Mouse (Mus musculus) brain, adult 2 months (tissue): ENCODE measurements at regions not wholly inside any gene's neighbourhood (a gene's known extent, or its start where the extent isn't known, plus 50 kb on each side); places are given as distances from the start of the nearest gene placed in this dataset.

Experiments
- DNase-seq: peaks from one replicate; pipeline ENCODE4 v3.0.0; 2011; ENCODE audit warnings: low read depth, low spot score

DNA sequence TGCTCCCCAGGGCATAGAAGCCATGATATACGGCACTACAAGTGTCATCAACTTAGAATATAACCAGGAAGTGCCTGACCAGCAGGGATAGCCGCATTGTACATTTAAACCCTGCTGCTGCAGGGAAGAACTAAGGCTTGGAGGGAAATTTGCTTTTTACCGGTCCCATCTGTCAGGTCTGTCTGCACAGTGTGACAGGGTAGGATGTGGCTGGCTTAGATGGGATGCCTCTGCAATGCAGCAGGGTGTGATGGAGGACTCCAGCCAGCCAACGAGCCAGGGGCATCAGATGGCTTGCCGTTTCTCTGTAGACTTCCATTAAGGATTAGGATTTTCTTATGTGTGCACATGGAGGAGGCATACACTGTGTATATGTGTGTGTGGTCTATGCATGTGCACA is 426.2 kb upstream of the Auts2 start:
- peak; percentile 89 for DNase-seq

DNA sequence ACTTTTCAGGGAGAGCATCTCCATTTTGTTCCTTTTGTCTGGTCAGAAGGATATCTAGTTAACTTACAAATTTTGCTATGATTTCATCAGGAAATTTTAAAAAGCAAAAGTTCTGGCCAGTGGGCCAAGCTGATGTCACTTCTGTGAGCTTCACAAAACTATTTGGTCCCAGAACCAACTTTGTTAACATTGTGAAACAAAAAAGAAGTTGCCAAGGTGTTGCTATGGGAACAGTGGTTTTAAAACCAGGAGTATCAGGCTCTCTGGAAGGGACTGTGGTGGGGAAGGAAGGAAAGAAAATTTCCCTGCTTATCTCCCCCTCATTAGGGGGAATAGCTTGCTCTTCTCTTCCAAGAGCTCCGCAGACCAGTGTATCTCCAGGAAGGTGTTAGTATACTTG is 416.8 kb upstream of the Auts2 start:
- no peak for DNase-seq

DNA sequence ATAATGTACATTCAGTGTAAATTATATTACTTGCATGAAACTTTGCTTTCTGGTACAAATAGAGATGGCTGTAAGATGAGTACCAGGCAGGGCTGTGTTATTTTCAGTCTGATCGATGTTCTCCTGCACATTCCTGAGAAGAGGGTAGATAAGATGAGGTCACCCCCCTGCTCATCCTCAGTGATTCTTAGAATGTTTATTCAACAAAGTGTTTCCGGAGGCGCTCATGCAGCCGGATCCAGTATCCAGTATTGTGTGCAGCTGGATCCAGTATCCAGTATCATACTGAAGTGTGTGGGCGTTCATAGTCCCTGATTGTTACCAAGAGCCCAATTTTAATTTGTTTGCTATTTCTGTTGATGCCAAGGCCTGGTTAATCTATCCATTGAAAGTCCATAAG is 413.0 kb upstream of the Auts2 start:
- peak; percentile 19 for DNase-seq

DNA sequence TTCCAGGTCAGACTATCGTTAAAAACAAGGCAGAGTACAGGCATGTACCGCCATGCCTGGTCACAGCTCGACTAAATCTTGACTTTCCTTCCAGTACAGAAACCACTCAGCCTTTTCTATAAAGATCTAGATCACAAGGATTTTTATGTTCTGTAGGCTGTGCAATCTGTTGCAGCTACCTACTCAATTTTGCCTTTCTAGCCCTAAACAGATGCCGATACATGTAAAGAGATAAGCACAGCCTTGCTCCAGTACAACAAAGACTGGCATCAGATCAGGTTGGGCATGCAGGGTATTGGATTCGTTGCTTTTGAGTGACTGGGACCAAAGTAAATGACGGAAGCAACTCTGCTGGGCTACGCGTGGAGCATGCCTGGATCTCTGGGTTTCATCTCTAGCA is 411.9 kb upstream of the Auts2 start:
- DNase-seq, result peak; percentile 66

DNA sequence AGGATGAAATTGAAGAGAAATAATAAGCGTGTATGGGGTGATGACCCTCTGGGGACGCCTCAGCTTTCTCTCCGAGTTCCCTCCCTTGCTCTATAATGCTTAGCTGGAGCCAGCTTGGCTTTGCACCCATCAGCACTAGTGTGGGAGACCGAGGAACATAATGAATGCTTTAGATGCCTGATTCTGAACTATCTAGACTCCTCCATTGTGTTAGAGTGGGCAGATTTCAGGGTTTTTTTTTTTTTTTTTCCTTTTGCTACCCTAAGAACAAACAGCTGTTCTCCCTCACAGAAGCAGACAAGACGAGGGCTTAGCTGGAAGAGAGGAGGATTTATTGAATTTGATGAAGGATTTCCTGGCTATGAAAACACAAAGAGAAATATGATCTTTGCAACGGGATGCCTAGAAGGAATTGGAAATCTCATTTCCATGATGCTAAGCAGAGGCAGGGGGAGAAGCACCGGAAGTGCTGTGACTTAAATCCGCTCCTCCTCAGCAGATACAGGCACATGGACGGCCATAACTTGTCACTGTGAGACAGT is 390.4 kb upstream of the Auts2 start:
- DNase-seq, result peak; percentile 76

DNA sequence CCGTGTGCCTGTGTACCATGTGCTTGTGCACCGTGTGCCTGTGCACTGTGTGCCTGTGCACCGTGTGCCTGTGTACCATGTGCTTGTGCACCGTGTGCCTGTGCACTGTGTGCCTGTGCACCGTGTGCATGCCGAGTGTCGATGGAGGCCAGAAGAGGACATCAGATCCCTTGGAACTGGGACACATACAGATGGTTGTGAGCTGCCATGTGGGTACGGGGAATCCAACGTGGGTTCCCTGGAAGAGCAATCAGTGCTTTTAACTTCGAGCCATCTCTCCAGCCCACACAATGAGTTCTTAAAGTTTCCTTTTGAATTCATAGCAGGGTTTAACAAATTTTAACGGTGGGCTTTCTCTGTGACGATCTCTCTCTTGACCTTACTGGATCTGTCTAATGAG is 386.8 kb upstream of the Auts2 start:
- DNase-seq, result peak; percentile 61

DNA sequence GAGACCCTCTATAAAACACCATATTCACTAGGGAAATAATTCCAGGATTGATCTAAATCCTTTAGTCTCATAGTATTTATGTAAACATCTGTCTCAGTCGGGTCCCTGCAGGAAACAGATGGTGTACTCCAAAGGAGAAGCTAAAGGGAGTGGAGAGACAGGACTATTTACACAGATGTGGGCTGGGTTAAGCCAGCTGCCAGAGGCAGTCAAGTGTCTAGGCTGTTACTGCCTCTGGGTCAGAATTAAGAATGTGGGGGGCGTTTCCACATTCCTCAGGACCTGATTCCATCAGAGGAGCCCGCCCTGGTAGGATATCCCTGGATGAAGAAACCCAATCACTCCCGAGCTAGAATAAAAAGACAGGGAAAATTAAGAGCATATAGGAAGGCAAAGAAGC is 380.2 kb upstream of the Auts2 start:
- no peak for DNase-seq

DNA sequence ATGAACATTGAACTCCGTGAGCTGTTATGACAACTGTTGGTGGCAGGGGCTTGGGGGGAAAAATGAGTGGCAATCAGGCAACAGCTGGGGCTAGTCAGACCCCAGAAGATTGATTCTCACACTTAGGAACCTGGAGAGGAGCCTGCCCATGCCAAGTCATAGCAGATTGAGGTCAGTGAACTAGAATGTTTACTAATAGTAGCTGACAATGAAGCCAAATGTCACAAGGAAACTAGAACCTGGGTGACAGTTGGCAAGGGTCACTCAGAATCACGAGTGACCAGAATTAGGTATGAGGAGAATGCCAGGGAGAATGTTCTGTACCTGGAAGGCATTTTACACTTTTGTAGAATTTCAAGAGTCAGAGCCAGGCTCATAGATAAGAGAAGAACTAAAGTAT is 365.9 kb upstream of the Auts2 start:
- peak; percentile 64 for DNase-seq

DNA sequence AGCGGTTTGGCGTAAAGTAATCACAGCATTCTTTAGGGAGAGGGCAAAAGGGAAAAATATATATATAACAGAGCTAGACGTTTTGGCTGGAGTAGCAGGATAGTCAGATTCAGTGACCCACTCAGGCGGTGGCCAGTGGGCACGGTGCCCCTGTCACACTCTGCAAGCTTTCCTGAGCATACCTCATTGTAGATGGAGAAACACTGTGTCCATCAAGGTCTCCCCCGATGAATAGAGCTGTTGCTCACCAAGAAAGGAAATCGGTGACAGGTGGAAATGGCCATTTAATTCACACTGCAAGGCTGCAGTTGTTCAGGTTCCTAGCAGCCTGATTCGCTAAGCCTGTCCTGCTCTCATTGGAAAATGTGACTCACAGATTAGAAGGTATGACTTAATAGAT is 365.1 kb upstream of the Auts2 start:
- DNase-seq, result no peak

DNA sequence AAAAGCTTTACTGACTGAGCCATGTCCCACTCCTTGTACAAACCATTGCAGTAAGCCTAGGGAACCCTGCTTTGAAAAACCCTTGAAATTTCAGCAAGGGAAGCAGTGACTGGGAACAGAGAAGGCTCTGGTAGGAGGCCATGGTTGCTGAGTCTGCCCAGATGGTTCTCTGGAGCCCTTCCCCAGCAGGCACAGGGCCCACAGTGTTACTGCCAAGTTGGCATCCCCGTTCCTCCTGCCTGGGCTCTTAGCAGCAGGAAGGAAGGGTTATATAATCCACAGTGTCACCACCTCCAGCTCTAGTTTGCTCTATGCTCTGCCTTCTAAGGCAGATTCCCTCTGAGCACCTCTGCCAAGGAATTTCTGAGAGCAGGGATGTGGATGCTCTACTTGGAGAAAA is 349.4 kb upstream of the Auts2 start:
- DNase-seq, result peak; percentile 99

DNA sequence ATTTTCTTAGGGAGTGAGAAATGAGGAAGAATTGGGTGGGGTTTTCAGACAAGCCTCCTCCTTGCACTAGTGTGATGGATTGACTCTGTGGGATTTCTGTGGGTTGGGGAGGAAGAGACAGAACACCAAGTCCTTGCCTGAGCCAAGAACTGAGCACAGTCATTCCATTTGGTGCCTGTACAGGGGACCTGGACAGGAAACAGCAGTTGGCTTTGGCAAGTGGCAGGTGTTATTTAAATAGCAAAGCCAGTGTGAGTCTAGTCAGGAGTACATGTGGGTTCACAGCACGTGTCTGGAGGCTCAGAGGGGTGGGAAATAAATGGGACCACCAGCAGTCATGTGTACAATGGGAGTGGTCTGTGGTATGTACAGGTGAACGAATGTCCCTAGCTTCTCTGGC is 341.0 kb upstream of the Auts2 start:
- peak; percentile 93 for DNase-seq

DNA sequence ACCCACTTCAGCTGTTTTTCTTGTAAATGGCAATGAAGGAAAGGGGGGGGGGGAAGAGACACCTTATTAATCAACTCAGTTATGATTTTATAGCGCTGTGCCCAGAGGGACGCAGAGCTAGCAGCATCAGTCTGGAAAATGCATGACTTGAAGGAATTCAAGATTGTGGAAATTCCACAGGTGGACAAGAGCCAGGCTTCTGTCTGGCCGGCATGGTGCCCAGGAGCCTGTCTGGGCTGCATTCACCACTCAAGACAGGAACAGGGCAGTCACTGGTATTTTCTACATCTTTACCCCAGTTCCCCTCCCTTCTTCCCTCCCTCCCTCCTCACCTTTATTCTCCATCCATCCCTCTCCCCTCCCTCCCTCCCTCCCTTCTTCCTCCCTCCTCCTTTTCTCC is 339.1 kb upstream of the Auts2 start:
- DNase-seq, result peak; percentile 67

DNA sequence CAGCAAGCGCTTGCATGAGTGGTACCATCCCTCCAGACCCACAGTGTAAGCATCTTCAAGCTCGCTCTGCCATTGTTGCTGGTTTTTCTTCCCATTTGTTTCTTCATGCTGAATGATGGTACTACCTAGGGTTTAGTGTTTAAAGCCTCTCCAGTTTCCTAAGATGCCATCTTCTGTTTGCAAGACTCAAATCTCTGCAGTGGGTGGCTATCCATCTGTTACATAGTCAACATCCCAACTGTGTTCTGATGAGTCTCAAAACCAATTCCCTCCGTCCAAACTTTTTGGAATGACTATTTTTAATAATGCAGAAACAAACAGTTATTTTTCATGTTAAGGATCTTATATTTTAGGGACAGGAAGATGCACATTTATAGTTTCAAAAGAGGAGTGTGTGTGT is 338.0 kb upstream of the Auts2 start:
- DNase-seq, result peak; percentile 79

DNA sequence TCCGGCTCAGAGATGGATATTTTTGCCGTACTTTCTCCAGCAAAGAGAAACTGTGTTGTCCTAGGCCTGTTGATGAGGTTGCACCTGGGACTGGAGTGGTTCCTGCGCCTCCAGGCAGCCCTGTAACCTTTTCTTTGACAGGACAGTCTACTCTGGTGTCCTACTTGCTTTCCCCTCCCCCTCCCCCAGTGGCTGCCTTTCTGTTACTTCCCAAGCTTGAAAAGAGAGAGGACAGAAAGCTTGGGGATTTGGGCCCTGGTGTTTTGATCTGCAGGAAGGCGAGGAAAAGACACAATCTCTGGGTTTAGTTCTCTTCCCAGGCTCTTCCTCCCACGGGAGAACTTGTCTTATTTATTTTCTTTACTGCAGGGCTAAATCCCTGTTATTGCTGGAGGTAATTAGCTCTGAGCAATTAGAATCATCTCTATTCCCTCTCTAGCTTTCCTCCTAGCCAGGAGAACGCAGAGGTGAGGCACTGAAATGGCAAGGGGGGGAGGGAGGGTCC is 333.2 kb upstream of the Auts2 start:
- DNase-seq, result peak; percentile 43

DNA sequence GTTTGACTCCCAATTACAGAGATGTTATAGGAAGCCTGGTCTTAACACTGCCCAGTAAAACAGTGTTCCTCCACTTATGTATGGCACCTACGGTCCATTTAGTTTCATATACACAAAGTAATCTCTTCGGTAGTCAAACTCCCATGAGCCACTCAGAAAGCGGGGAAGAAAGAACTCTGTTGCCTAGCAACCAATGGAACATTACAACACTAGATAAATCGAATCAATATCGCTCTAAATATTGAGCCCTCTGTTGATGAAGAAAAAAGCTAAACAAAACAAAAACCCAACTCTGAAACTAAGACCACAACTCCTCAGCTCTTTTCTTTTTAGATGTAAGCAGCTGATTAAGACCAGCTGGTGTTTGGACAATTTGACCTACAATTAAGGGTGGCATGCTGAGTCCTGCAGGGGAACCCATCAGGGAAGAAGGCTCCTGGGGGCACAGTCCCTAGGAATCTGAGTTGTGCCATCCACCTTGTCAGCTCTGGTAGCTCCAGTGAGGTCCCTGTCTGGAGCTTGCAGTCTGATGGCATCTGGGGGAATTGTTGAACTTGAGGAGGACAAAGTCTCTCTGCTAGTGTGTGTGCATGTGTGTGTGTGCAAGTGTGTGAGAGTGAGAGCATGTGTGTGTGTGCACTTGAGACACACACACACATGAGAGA is 315.8 kb upstream of the Auts2 start:
- no peak for DNase-seq

DNA sequence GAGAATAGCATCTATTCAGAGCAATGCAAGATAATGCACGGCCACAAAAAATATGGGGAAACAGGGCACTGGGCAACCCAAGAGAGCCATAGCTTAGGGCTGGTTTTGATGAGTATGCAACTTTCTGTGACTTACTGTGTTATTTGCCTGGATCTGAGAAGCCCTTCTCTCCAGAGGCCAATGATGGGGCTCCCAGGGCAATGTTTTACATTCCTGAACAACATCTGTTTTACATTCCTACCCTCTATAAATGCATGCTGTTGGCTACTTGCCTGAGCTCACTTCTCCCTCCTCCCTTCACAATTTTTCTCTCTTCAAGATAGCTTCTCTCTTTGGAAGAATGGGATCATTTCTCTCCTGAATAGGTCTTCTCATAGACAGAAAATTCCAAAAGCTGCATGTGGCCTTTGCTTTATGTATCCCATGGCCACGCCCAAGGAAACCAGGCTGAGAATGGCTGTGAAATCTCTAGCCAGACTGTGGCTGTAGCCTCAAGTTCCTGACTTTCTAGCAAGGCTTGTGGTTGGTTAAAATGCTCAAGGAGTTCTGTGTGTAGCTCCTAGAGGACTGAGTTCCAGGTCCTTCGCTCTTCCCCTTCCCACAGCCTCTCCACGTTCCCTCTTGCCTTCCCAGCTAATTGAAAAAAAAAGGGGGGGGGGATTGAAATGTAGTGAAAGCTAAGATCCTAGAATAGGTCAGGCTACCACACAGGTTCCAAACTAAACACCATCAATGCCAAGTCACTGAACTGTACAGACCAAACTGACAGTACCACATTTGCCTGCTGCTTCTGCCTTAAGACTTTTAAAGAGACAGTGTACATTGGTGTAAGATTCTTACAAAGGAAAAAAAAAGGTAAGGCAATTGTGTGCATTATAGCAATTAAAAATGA is 312.7 kb upstream of the Auts2 start:
- DNase-seq, result no peak

DNA sequence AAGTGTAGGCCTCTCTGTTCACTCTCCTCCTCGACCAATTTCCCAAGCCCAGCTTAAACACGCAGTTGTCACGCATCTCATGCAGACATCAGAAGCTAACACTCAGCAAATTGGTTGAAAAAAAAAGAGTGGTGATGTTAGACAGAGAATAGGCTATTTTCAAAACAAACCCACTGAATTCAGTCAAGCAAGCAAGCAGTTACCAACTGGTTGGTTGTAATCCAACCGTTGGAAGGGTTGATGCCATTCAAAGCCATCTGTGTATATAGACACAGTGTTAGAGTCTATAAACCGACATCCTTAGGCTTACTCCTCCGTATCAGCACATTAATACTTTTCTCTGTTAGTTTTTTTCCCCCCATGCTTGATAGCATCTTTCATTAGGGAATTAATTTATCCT is 307.6 kb upstream of the Auts2 start:
- peak; percentile 30 for DNase-seq

DNA sequence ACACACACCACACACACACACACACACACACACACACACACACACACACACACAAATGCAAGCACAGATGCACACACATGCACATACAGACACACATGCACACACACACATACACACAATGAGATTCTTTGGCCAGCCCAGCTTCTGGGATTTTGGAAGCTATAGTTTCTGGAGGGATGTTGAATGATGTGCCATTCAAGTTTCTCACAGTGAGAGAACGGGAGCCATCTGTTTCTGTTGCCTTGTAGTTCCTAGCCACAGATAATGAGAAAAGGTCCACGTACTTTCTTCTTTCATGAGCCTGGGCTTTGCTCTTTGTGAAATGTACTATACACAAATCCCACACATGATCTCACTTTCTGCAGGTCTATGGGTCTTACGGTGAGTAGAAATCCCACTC is 304.9 kb upstream of the Auts2 start:
- no peak for DNase-seq

DNA sequence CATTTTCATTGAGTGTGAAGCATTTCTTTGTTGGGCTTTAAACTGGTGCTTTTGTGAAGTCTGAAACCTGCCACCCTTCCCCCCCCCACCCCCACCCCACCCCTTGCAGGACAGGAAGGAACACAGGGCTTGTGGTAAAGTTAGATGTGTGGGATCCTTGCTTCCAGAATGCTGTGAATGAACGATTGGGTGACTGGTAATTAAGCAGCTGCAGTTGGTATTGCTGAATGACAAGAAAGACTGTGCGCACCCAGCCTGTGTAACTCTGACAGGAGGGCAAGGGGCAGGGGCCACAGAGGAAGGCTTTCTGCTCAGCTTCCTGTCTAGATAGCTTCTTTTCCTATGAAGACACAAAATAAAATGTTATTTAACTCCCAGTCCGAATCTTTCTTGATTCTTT is 300.1 kb upstream of the Auts2 start:
- DNase-seq, result no peak

DNA sequence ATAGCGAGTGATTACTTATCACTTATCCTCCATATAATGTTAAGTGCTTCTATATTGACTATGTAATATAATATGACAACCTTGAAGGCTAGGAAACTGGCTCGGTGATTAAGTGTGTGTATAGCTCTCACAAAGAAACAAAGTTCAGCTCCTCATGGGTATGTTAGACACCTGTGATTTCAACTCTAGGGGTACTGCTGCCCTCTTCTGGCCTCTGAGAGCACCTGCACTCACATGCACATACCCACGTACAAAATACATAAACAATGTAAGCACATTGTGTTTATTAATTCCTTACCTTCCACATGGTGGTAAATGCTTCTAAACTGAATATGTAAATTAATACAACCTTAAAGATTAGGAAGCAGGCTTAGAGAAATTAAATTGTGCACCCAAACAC is 298.6 kb upstream of the Auts2 start:
- no peak for DNase-seq

DNA sequence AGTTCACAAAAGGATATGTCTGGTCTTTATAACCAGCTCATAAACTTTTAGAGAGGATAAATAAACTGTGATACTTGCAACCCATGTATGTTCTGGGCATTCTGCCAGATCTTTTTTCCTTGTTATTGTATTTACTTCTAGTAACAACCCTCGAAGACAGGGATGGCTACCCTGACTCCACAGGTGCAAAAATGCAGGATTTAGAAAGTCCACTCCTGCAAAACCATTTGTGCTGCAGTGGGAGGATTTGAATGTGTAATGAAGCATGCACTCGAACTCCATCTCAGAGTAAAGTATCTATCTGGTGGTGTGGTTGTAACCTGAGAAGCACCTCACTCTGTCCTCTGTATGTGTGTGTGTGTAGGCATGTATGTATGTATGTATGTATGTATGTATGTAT is 294.3 kb upstream of the Auts2 start:
- no peak for DNase-seq

DNA sequence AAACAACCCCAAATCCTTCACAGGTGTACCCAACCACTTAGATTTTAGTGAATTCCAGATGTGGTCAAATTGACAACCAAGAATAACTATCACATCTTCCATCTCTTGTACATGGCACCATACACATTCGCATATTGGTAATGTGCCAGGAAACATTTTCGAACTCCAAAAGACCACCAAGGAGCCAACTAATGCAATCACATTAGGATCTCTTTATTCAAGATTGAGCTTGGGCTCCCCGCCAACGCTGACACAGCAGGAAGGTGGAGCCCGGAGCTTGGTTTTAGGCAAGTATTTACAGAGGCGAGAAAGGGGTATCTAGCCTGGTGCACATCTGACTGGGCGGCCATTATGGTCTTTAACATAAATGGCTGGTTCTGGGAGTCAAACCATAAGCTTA is 285.8 kb upstream of the Auts2 start:
- DNase-seq, result no peak
